Mouse (Mus musculus) adrenal gland, adult 2 months (tissue): ENCODE measurements at regions not wholly inside any gene's neighbourhood (a gene's known extent, or its start where the extent isn't known, plus 50 kb on each side); places are given as distances from the start of the nearest gene placed in this dataset.

Experiments used
- DNase-seq: peaks from one replicate; pipeline ENCODE4 v3.0.0; 2021

- DNase-seq, result peak; percentile 52
These were observed 53.4 kb upstream of the Fmnl2 start for GRCm38 (mm10) chr2:52804106-52804825.

GRCm38 (mm10) chr2:52804826-52805149 is 52.9 kb upstream of the Fmnl2 start:
- DNase-seq, result no peak

- no peak for DNase-seq
These were observed 49.8 kb upstream of the Fmnl2 start for GRCm38 (mm10) chr2:52807826-52808225.
